Mouse (Mus musculus) CD4-positive, CD25-positive, alpha-beta regulatory T cell, adult 4 months (primary cell): Measurements from ENCODE around the gene Atxn1. TPM values are rescaled to one million over a fixed set of nuclear protein-coding genes. Genes with fewer than 3 reads are reported as not detected.

ENCODE experiments used
- ATAC-seq: one replicate; pipeline ENCODE4 v1.8.0; 2017
- polyA plus RNA-seq, 2 experiments: library from polyadenylated mRNA; unstranded; fragments of 100-300 nt; shearing (Covaris generic); gene quantifications; one replicate each; pipeline ENCODE4 v1.2.1; 2017

The Atxn1 gene
- polyA plus RNA-seq, 2 experiments from 2014 or later: 26.0 to 31.6 TPM

DNA sequence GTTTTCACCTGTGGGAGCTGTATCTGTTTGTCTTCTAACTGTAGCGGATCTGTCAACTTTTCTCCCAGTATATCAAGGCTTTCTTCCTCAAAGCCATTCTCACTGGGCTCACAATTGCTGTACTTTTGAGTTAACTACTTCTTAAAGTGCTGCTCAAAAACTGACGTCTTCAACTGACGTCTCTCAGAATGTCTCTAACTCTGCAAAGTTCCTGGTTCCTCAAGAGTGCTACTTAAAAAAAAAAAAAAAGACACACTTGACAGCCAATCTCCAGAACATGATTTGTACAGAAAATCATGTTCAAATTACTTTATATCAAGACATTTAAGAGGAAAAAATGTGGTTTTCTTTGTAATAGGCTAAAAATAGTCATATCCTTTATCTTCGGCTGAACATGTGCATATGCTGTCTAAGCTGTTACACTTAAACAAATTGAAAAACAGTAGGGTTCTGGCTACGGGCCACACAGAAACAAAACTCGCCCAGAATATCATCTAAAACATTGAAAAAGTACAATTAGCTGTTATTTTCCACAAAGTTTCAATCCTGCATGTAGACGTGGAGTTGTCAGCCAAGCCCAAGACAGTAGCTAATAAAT, 249.1 kb downstream of the Atxn1 start:
- no peak for ATAC-seq

DNA sequence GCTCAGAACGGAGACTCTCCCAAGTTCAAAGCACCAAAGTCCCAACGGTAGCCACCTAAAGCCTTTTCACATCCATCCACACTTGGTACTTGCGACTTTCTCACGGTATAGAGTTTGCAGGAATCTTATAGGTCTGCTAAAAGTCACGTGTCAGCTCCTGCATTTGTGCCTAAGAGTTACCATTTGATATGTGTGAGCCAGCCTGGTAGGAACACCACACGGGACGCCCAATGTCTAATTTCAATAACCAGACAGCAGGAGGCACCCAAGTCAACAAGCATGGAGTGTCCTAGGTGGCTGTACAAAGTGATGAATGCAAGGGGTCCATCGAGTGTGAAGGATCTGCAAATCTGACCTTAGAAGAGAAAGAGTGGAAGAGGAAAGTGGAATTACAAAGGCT, 254.8 kb downstream of the Atxn1 start:
- ATAC-seq: no peak

DNA sequence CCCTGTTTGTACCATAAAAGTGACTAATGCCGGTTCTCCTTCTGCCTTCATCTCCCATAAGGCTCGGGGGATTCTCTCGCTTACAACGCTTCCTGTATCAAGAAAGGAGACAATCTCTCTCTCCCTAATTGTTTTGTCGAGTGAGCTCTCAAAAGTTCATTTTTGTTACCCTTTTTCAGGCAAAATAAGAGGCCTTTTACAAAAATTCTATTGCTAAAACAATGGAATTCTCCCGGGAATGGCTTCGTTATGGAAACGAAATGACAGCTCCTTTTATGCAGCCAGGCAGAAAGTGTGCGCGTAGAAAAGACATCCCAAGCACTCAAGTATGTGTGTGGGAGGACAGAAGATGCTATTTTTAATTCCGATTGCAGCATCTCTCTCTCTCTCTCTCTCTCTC, 255.4 kb downstream of the Atxn1 start:
- no peak for ATAC-seq

DNA sequence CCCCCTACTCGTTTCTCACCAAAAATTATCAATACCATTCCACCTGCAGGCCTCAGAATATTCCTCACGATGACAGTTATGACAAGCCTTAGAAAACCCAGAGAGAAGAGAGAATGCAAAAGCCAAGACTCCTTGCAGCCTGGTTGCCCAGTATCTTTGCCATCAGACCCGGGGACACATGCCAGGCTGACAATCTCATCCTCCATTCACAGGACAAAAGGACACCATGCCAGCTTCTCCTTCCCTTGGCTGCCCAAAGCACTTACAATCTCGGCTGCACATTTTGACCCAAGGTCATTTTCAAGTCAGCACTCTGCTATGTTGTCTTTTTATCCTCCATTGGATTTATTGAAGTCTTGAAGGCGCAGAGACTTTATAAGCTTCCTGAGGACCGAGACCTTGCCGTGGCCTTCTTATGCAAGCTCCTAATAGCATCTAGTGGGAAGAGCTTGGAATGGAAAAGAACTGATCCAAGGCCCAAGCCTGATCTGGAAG, 263.5 kb downstream of the Atxn1 start:
- ATAC-seq: no peak

DNA sequence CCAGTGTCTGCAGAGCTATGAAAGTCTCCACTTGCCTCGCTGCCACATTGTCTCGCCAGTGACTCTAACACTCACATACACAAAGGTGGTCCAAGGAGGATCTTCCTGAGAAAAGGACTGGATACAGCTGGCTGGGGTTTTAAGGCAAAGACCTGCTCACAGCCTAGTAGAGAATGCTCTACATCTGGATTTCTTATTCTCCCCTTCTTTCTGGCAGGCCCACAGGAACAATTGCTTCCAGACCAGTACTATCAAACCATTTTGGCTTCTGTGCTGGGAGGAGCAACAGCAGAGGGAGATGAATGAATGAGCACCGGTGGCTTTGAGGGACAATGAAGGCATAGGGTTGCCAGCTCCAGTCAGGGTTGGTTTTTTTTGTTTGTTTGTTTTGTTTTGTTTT, 265.8 kb downstream of the Atxn1 start:
- ATAC-seq: no peak

DNA sequence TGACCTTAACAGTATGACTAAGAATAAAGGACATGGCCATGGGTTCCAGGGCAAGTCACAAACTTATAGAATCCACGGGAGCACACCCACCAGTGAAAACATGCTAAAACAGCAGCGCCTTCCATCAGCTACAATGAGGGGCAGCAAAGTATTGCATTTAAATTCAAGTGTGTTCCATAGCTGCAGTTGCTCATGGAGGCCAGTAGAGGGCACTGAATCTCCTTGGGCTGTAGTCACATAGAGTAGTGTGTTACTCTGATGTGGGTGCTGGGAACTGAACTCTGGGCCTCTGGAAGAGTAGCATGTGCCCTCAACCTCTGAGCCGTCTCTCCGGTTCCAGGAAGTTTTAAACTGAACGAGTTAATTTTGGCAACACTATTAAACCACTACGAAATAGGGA, 268.8 kb downstream of the Atxn1 start:
- ATAC-seq: no peak

DNA sequence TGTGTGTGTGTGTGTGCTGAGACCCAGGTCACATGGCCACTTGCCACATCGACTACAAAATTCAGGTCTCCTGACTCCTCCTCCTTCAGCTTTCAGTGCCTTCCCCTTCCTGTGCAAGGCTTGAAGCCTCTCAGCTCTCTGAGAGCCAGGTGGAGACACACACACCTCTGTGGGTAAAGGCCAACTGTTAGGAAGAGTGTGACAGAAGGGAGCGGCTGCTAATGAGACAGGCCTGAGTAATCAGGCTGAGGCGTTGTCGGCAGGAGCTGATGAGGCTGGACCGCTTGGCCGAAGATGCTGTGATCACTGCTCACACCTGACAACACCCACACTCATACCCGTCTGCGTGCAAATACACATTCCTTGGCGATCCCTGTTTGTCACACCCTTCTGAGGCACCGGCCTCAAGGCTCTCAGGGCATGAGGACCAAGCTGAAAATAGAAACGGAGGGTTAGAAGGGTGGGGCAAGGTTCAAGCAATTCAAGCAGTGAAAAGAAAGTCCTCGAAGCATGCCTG, 269.8 kb downstream of the Atxn1 start:
- ATAC-seq: peak; percentile 25

DNA sequence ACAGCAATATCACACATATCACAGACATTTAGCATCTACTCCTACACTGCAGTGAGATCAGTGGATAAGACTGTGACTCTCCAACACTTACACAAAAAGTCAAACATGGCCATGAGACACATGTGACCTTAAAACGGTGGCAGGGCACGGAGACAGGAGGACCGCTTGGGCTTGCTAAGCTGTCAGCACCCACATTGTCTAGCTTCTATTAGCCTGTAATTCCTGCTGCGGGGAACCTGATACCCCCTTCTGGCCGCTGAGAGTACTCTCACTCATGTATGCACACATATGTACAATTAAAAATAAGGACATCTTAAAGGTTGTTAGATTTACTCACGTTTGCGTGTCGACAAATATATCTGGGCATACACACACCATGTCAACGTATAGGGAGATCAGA, 270.9 kb downstream of the Atxn1 start:
- ATAC-seq: peak; percentile 40

DNA sequence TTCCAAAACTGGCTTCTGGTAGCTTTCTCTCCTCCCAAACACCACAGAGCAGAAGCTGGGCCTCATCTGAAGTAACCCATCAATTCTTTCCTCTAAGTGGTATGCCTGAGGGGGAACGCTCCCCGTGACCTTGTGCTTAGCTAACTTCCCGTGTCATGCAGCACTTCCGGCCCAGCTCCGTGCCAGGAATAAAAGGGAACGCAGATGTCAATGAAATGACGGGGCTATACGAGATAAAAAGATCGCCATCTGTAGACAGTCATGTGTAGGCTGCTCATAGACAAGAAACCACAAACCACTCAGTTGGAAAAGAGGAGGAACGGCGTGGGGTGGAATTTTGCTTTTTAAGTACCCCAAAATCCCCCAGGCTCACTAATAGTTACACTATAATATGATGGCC, 271.3 kb downstream of the Atxn1 start:
- ATAC-seq: peak; percentile 58

DNA sequence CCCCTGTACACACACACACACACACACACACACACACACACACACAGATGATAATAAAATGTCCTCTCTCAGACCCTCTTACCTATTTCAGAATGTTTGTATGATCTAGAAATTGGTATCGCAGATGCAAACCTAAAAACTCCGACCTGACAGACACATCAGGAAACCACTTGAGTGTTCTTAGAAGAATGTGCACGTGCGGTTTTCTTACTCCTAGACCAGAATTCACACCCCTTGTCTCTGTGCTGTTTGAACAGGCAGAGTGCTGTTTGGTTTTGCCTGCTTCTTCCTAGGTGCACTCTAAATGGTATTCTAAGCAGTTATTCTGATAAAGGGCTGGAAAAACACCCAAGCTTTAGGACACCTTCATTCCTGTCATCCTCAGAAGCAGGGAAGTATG, 271.7 kb downstream of the Atxn1 start:
- peak; percentile 45 for ATAC-seq

DNA sequence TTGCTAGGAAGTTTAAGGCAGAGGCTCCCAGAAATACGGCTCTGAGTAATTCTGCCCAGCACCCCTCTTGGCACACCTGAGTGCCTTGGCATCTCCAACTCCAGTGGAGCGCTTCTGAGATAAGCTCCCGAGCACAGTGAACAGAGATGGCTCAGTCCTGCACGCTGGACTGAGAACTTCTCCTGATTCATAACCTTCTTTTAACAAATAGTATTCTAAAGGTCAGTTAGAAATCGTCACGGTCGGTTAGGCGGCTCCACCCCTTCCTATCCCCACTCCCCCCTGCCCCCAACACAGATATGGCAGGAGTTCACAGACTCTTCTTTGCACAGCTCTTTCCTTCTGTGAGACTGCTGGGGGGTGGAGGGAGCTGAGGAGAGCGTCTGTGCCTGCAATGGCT, 272.4 kb downstream of the Atxn1 start:
- no peak for ATAC-seq

DNA sequence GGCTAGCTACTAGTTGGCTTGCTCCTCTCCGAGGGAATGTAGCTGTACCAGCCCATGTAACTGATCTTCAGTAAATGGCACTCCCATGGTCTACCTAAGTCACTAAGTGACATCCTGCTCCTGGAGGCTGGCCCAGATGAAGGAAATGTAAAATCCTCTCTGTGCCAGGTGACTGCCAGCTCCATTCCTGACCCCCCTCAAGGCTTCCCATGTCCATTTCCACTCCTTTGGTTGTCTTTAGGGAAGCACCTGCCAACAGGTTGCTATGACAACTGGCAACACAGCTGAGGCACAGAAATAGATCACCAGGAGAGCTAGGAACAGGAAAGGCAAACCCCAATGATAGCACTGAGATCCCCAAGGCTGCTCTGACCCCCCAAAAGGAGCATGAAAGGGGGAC, 274.4 kb downstream of the Atxn1 start:
- ATAC-seq: no peak

DNA sequence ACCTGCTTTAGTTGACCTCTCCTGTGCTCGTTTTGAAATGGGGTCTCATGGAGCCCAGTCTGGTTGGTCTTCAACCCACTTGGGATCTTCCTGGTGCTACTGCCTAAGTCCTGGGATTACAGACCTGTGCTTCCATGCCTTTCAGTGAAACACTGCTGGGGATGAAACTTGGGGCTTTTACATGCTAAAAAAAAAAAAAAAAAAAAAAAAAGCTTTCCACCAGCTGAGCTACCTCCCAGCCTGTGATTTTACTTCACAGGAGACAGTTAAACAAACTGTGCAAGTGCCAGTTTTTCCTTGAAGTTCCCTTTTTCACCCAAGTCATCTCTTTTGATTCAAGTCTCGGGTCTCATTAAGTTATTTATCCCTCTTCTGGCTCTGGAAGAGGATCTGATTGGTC, 275.9 kb downstream of the Atxn1 start:
- no peak for ATAC-seq

DNA sequence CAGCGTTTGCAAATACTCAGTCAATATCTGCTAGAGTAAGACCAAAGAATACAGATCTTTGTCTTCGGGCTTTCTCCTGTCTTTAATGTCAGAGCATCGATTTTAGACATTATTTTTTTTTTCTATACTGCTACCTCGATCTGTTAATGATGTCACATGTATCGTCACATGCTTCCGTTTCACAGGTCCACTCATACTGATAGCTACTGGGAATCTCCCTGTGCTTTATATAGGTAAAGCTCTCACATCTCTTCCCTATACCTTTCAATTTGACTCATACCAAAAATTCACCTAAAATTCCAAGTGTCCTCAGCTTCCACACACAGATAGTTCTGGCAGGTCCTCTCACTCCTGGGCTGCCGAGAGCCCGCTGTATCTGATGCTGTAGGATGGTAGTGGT, 277.2 kb downstream of the Atxn1 start:
- ATAC-seq: peak; percentile 79

DNA sequence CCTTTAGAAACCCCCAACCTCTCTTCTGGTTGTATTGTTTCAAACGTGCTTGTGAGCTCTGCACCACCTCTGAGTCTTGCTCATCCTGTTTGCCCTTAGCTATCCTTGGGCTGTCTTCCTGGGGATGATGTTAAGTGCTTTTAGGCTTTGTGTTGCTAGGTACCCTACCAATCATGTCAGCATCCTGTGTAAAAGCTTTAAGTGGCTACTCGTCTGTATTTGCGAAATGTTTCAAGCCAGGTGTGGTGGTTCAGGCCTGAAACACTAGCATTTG, 278.6 kb downstream of the Atxn1 start:
- ATAC-seq: peak; percentile 58

DNA sequence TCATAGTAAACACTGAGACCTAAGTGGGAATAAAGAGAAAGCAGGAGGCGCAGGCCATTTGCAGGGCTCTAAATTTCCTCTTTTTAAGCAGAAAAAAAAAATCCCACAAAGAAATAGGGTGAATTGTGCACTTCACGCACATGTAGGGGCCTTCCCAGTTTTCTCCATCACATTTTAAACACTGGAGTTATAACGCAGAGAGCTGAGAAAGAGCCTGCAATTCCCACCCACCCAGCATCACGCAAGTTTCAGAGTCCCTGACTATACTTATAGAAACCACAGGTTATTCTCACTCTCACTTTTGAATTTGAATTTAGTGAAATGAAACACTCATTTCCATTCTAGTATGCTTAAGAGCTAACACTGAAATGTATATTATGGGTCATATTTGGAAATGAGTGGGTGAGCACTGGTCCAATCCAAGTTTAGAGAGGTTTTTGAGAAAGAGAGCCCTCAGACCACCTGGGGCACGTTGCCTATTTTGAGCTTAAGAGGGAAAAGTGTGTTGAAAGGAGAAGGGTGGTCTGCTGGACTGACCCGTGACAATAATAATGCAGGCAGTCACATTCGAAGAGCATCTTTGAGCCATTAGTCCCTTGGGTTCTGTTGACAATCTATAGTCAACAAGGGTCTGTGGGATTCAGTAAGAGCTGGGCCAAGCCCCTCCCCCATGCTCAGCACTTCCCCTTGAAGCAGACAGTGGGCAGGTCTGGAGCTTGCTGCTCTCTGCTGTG, 279.1 kb downstream of the Atxn1 start:
- ATAC-seq: no peak

DNA sequence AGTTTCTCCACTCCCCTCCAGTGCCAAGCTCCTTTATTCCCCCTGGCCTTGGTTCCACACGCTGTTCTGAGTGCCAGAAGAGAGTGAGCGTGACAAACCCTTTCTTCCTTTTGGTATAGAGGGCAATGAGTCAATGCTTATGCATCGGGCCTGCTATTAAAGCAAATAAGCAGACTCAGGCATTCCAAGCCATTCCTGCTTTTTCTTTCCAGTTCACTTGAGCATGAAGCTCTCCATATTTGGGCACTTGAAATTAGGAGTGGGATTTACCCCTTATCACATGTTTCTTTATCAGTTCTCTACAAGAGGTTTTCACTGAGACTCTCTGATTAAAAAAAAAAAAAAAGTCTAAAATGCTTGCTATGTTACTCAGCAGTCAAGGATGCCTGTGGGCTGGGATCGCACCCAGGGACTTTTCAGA, 279.9 kb downstream of the Atxn1 start:
- no peak for ATAC-seq

DNA sequence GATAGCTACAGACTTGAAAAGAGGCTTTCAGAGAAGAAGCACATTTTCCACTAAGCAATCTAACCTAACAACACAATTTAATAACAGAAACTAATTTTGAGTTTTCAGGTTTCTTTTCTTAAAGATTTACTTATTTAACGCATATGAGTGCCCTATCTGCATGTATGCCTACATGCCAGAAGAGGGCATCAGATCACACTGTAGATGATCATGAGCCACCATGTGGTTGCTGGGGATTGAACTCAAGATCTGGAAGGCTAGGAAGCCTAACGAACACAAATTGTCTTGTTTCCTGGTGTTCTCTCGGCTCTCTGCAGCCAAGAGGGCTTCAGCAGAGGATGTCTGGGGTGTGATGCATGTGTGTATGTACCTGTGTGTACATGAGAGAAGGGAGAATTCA, 280.8 kb downstream of the Atxn1 start:
- ATAC-seq: no peak

DNA sequence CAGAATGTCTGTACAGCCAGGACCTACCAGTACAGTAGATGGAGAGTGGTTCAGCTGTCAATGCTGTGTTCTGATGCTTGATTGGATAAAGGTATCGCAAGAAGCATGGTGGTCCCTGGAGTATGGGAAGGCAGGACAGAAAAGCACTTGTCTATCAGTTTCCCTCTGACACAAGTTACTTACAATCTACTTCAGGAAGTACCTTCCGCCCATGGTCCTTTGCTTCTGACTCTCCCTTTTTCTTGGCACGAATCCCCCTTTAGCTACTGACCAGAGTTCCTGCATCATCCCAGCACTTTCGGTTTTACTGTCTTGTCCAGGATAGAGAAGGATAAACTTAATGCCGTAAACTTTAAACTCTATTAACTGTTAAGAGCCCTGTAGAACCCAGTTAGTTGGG, 283.6 kb downstream of the Atxn1 start:
- ATAC-seq: no peak

DNA sequence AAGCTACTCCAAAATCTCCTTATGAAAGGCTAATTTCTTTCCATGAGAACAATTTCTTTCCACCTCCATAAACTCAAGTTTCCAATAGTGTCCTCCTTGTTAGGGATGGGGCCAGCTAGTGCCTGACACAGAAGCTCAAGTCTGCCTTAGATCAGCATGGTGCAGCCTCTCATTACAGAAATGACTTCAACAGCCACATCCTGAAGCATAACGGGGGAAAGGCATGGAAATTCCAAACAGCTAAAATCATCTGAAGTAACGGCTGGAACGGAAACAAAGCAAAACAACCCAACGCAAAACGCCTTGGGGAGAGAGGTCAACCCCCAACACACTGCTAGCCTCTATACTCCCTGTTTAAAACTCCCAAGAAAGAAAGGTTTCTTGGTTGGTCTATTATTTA, 284.2 kb downstream of the Atxn1 start:
- ATAC-seq: no peak

DNA sequence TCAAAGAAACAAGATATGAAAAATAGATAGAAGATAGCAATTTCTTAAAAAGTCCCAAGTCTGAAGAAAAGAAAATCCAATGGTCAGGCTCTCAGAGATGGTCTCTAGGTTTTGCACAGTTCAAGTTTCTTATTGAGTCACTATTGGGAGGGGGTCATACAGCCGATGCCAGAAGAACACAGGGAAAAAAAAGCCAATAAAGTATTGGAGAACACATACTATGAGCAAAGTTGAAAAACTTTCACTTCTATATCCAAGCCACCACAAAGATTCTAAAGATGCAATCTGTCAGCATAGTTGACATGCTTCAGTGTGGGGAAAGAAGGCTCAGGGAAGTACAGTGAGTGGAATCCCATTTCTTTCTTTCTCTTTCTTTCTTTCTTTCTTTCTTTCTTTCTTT, 285.7 kb downstream of the Atxn1 start:
- ATAC-seq: no peak

DNA sequence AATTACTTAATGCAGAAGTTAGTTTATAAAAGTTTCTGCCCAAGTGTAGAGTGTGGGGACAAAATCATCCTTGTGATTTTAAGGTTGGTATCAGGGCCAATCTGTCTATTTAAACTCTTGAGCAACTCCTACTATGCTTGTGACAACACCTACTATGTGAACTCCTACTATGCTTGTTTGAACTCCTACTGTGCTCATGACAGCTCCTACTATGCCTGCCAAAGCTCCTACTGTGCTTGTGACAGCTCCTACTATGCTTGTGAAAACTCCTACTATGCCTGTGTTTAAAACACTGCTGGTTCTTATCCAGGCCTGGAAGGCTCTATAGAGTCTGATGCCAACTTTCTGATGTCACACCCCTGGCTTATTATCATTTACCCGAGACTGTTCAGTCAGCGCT, 292.2 kb downstream of the Atxn1 start:
- no peak for ATAC-seq

DNA sequence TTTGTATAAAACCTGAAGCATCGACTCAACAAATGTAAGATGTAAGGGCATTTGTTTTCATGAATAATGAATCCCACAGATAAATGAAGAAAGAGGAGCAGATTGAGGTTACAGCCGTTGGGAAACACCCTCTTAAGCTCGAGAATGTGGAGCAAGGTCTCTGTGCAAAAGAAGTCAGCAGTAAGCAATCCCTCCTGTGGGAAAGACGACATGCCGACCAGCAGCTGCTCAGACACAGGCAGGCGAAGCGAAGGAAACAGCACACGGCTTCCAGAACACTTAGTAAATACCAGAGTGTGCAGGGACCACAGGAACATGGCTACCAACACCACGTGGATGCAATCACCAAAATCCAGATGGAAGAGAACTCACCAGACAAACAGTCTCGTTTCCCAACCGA, 294.8 kb downstream of the Atxn1 start:
- no peak for ATAC-seq

DNA sequence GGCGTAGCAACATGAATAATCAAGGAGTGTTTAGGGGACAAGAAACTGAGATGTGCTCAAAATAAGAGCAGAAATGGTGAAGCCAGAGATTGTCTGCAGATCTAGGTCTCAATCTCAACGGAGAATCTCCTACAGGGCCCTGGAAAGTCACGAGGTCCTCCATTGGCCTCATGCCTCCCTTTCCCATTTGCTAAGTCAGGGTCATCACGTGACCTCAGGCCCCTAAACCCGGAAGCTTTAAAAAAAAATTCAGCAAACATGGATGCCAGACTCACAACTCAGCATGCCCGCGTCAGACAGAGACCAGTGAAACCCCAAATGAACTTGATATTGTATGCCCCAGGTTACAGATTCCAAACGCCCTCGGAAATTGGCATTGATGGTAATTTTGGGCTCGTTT, 302.0 kb downstream of the Atxn1 start:
- no peak for ATAC-seq

DNA sequence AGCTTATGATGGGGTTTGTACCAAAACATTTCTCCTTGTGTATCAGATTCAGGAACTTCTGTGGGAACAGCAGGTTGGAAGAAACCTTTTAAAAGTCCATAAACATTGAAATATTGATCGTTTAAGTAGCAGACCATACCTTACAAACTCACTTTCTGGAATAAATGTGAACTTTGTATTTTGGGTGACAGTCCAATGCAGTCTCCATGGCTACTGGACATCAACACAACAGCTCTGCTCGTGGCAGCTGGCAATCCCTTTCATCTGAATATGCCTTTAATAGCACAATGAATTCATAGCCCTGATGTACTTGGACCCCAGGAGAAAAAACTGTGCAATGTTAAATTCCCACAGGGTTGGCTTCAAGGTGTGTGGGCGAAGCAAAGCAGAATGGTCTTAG, 302.6 kb downstream of the Atxn1 start:
- ATAC-seq: no peak
